Mouse (Mus musculus) lung, adult 2 months (tissue): ENCODE data around the gene Vegfa.

Source experiments
- CTCF ChIP-seq: fragments of 200-500 bp; IDR thresholded peaks from 2 replicates; pipeline ENCODE4 v1.5.1; 2011; ENCODE audit warnings: mild to moderate bottlenecking, low read length, control low read depth; ENCODE audit not compliant: insufficient read depth
- POLR2A ChIP-seq: fragments of 200-500 bp; IDR thresholded peaks from 2 replicates; pipeline ENCODE4 v1.6.1; 2011; ENCODE audit warnings: low read depth, mild to moderate bottlenecking, control low read depth, low read length, borderline replicate concordance; ENCODE audit errors: extremely low read depth

- TF ChIP-seq CTCF (no peak), POLR2A (no peak)
Observed at GRCm38 (mm10) chr17:46044953-46045352, 12.8 kb upstream of the Vegfa start.
